Mouse (Mus musculus) E14TG2a.4 (cell line): ENCODE results near the gene Phf2.

ENCODE experiments used
- H3K27me3 ChIP-seq: 2 replicates; pipeline ENCODE4 v1.6.1; 2014; ENCODE audit warnings: low read length, control low read depth; ENCODE audit not compliant: insufficient read depth
- H3K36me3 ChIP-seq: 2 replicates; pipeline ENCODE4 v1.6.1; 2014; ENCODE audit warnings: low read length, control low read depth; ENCODE audit not compliant: insufficient read depth
- H3K4me1 ChIP-seq: replicated peaks from 2 replicates; pipeline ENCODE4 v1.6.1; 2014; ENCODE audit warnings: low read depth, low read length, control low read depth
- H3K4me3 ChIP-seq: replicated peaks from 2 replicates; pipeline ENCODE4 v1.5.1; 2014; ENCODE audit warnings: mild to moderate bottlenecking, low read length
- H3K9me3 ChIP-seq: 2 replicates; pipeline ENCODE4 v1.6.1; 2014; ENCODE audit warnings: low read length, control low read depth
- CTCF ChIP-seq: conservative IDR thresholded peaks from 2 replicates; pipeline ENCODE4 v1.5.1; 2014; ENCODE audit warnings: low read length
- NANOG ChIP-seq: IDR thresholded peaks from 2 replicates; pipeline ENCODE4 v1.6.1; 2014; ENCODE audit warnings: borderline replicate concordance, low read length, mixed read lengths
- POU5F1 ChIP-seq: IDR thresholded peaks from 2 replicates; pipeline ENCODE4 v1.6.1; 2014; ENCODE audit warnings: low read length, borderline replicate concordance

Phf2 gene

DNA sequence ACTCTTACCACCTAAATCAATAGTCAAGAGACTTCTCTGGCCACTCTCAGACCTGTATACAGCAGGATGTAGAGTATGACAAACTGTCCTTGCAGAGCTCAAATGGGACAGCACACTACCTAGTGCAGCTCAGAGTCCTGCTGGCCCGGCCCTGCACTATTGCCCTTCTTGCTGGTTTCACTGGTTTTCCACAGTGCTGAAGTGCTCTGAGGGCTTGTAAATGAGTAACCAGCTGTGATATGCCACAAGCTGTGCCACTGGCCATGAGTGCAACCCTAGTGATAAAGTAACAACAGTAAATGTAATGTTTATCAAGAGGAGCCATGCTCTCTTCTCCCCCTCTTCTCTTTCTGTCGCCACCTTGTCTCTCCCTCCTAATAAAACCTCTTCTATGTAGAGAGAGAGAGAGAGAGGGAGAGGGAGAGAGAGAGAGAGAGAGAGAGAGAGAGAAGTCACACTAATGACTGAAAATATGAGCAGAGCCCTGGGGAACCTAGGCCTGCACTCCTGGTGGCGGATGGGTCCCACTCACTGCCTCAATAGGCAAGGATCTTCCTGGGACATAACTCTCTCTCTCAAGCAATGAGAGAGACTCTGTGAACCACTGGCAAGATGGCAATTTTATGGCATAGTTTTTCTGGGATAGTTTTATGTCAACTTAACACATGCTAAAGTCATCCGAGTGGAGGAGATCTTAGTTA, 19.5 kb upstream of the Phf2 start:
- no peaks in the 10 kb centered on the region for H3K27me3 ChIP-seq
- H3K4me3 ChIP-seq, result no peak overlapping the region
- H3K4me1 ChIP-seq, result no peaks in the 10 kb centered on the region
- TF ChIP-seq CTCF (no peak), NANOG (no peak), POU5F1 (no peak)
- no peaks in the 10 kb centered on the region for H3K9me3 ChIP-seq
- H3K36me3 ChIP-seq, result peaks cover 98% of the 10 kb centered on the region

- H3K36me3 ChIP-seq, result peaks cover 40% of the 10 kb centered on the region
- 0 out of 2 replicates have a peak, but pooled peaks cover under 1% of the 10 kb centered on the region for H3K27me3 ChIP-seq
- H3K9me3 ChIP-seq, result no peaks in the 10 kb centered on the region
- peaks cover 10% of the 10 kb centered on the region for H3K4me1 ChIP-seq
- TF ChIP-seq CTCF (no peak), POU5F1 (no peak), NANOG (no peak)
- peak overlapping the region; percentile 78 for H3K4me3 ChIP-seq
These were observed 7.6 kb upstream of the Phf2 start for GRCm38 (mm10) chr13:48878534-48878933.

DNA sequence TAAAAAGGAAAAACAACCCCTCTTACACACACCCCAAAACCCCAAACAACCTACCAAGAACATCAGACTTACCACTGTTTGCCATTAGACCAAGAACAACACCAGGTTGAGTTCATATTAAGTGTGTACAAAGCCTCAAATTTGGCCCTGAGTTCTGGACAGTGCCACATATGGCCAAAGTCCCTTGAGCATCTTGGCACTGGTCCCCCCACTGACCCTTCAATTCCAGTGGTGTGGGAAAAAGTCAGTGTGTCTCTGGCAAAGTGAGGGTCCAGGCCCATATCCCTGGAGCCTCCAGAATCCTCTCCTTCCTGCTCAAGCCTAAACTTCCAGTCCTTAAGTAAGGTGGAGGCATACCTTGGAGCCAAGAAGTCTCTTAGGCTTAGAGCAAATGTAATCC, 6.9 kb upstream of the Phf2 start:
- Histone ChIP-seq H3K27me3 (peaks cover 7% of the 10 kb centered on the region; the same call in 1 of the 2 replicates), H3K9me3 (no peaks in the 10 kb centered on the region), H3K36me3 (peaks cover 34% of the 10 kb centered on the region), H3K4me3 (peak overlapping the region; percentile 78), H3K4me1 (peaks cover 10% of the 10 kb centered on the region)
- TF ChIP-seq CTCF, result no peak
- no peak for TF ChIP-seq POU5F1
- no peak for TF ChIP-seq NANOG

GRCm38 (mm10) chr13:48872726-48873125, 1.8 kb upstream of the Phf2 start:
- H3K27me3 ChIP-seq, result peaks cover 42% of the 10 kb centered on the region
- no peaks in the 10 kb centered on the region for H3K9me3 ChIP-seq
- H3K4me1 ChIP-seq, result peaks cover 30% of the 10 kb centered on the region
- no peak overlapping the region for H3K4me3 ChIP-seq
- TF ChIP-seq CTCF (no peak), POU5F1 (no peak), NANOG (no peak)
- no peaks in the 10 kb centered on the region for H3K36me3 ChIP-seq

DNA sequence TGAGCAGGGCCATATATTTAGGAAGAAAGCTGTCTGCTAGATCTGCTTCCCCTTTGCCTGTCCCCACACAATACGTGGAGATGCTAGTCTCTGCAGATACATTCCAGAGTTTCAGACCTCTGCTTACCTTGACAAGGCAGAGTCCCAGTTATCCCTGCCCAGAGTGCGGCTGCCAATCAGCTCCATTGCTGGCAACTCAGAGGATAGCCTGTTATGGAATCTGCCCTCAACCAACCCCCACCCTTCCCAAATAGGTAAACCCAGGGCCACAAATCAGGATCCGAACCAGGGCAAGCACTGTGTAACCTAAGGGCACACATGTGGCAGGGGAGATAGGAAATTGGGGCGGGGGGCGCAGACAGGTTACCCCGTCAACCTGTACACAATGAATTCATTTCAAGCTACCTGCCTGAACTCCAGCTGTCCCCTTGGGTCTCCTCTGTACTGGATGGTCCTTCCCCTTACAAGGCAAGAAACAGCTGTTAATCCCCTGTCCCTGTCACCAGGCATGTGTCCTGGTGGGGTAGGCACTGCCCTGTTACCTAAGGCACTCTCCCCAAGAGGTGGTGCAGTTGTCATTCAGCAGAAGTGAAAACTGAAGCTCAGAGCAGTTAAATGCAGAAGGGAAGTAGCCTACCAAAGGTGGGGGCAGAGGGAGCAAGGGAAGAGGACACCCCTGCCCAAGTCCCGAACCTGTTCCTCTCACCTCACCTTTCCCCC, 1.1 kb upstream of the Phf2 start:
- TF ChIP-seq CTCF, result no peak
- no peak for TF ChIP-seq POU5F1
- TF ChIP-seq NANOG, result no peak
- Histone ChIP-seq H3K4me3 (peak overlapping the region; percentile 83), H3K4me1 (peaks cover 28% of the 10 kb centered on the region), H3K27me3 (peaks cover 48% of the 10 kb centered on the region), H3K9me3 (no peaks in the 10 kb centered on the region), H3K36me3 (no peaks in the 10 kb centered on the region)

- H3K27me3 ChIP-seq, result peaks cover 50% of the 10 kb centered on the region
- peak overlapping the region; percentile 83 for H3K4me3 ChIP-seq
- no peaks in the 10 kb centered on the region for H3K9me3 ChIP-seq
- peaks cover 34% of the 10 kb centered on the region for H3K4me1 ChIP-seq
- no peak for TF ChIP-seq NANOG
- no peaks in the 10 kb centered on the region for H3K36me3 ChIP-seq
These were observed 759 bp downstream of the Phf2 start for GRCm38 (mm10) chr13:48869950-48870770.

DNA sequence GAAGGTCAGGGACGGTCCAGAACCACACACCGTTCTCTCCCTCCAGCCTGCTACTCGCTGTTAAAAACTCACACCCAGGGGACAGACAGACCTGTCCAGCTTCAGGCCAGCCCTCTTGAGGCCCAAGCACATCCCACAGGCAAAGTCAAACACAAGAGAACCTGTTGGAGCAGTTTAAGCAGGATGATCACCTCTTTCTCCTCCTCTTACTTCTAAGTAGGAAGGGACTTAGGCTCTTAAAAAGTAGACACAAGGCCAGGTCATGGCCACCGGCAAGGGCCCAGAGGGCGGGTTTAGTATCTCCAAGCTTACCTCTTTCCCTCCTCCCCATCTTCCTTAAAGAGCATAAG, 1.3 kb downstream of the Phf2 start:
- no peak for TF ChIP-seq POU5F1
- no peak for TF ChIP-seq CTCF
- no peak for TF ChIP-seq NANOG
- H3K36me3 ChIP-seq, result no peaks in the 10 kb centered on the region
- H3K4me3 ChIP-seq, result peak overlapping the region; percentile 83
- H3K9me3 ChIP-seq, result no peaks in the 10 kb centered on the region
- peaks cover 34% of the 10 kb centered on the region for H3K4me1 ChIP-seq
- H3K27me3 ChIP-seq, result peaks cover 50% of the 10 kb centered on the region

DNA sequence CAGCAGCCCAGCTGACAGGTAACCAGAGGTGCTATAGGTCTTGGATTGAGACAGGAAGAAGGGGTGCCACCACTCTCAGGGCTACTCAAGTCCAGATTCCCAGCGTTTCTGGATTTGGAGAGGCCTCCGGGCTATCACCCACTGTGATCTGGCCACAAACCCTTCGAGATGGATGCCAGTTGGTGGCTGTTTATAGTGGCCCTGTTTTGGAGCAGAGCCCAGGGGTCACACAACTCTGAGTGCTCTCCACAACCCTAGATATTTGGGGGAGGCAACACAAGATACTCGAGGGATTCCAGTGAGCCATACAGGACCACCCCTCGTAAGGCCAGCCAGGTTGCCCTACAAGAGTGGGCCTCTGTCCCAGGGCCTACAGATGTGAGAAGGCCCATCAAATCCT, 1.8 kb downstream of the Phf2 start:
- H3K9me3 ChIP-seq, result no peaks in the 10 kb centered on the region
- peaks cover 50% of the 10 kb centered on the region for H3K27me3 ChIP-seq
- no peak for TF ChIP-seq POU5F1
- no peak overlapping the region for H3K4me3 ChIP-seq
- H3K36me3 ChIP-seq, result no peaks in the 10 kb centered on the region
- H3K4me1 ChIP-seq, result peaks cover 34% of the 10 kb centered on the region
